Mouse (Mus musculus) embryonic facial prominence, embryonic 13.5 days (tissue): Measurements from ENCODE around the gene Tas2r119. TPM values are rescaled to one million over a fixed set of nuclear protein-coding genes. Genes with fewer than 3 reads are reported as not detected.
A peak's percentile ranks its signal among the peaks of the same experiment; 100 is the strongest.

Source experiments
- ATAC-seq: fragments of 200-750 bp; cut with Nextera tagmentation; 2 replicates; pipeline ENCODE4 v1.8.0; 2017; ENCODE audit warnings: low read depth; ENCODE audit not compliant: insufficient number of reproducible peaks, insufficient read depth, low FRiP score, low TSS enrichment
- H3K27ac ChIP-seq: fragments of 300-500 bp; sonication (generic); 2 replicates; pipeline ENCODE4 v1.5.1; 2015; ENCODE audit warnings: moderate library complexity, mild to moderate bottlenecking, inconsistent platforms
- H3K27me3 ChIP-seq: fragments of 300-500 bp; sonication (generic); 2 replicates; pipeline ENCODE4 v1.6.1; 2015; ENCODE audit warnings: mild to moderate bottlenecking, inconsistent platforms
- H3K36me3 ChIP-seq: fragments of 300-500 bp; sonication (generic); 2 replicates; pipeline ENCODE4 v1.6.1; 2015; ENCODE audit warnings: mild to moderate bottlenecking, inconsistent platforms
- H3K4me1 ChIP-seq: fragments of 300-500 bp; sonication (generic); 2 replicates; pipeline ENCODE4 v1.6.1; 2015; ENCODE audit warnings: inconsistent platforms
- H3K4me2 ChIP-seq: fragments of 300-500 bp; sonication (generic); 2 replicates; pipeline ENCODE4 v1.6.1; 2015; ENCODE audit warnings: moderate library complexity, mild to moderate bottlenecking, inconsistent platforms
- H3K4me3 ChIP-seq: fragments of 300-500 bp; sonication (generic); 2 replicates; pipeline ENCODE4 v1.5.1; 2015; ENCODE audit warnings: mild to moderate bottlenecking, inconsistent platforms
- H3K9ac ChIP-seq: fragments of 300-500 bp; sonication (generic); 2 replicates; pipeline ENCODE4 v1.6.1; 2015; ENCODE audit warnings: mild to moderate bottlenecking, inconsistent platforms
- H3K9me3 ChIP-seq: fragments of 300-500 bp; sonication (generic); 2 replicates; pipeline ENCODE4 v1.6.1; 2016; ENCODE audit warnings: inconsistent platforms
- WGBS: fragments of 180-500 bp; shearing (Covaris S2); methylation state at CpG from one replicate; pipeline ENCODE4 v1.1.7; 2015; ENCODE audit warnings: mixed read lengths; 5-methylcytosine and 5-hydroxymethylcytosine counted together
- polyA plus RNA-seq: library from polyadenylated mRNA; unstranded; fragments of >200 nt; fragmentation: Nextera tagmentation; extraction: Ambion mirVana; gene quantifications from 2 replicates; pipeline ENCODE4 v1.2.1, GENCODE M21; 2015

Tas2r119 gene
- polyA plus RNA-seq: not detected in 2 replicates

DNA sequence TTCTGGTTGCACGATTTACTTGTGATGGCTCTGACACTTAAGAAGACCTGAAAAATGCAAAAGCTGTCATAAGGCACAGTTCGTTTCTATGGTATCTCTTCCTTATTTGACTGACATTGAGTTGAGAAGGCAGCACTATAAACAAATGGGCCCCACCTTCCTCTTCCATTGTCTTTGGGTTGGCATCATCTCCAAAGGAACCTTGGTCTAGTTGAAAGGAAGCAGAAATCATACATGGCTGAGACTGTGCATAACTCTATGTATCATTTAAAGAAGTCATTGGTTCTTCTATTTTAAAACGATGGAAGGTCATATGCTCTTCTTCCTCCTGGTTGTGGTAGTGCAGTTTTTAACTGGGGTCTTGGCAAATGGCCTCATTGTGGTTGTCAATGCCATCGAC, at the start of gene Tas2r119:
Gene Tas2r119, plus strand, starts transcription at position 301 of the 400 bp plus-strand sequence.
- Histone ChIP-seq H3K4me3 (no peak within 1 kb of the TSS), H3K9ac (no peak within 1 kb of the TSS), H3K27me3 (no peaks in the 10 kb centered on the region), H3K27ac (no peak within 1 kb of the TSS), H3K4me2 (no peak within 1 kb of the TSS), H3K4me1 (no peaks in the 10 kb centered on the region), H3K36me3 (no peaks in the 10 kb centered on the region), H3K9me3 (no peaks in the 10 kb centered on the region)
- 85% methylated on average over 4 of the region's 4 CpGs for WGBS
- ATAC-seq: no peak

DNA sequence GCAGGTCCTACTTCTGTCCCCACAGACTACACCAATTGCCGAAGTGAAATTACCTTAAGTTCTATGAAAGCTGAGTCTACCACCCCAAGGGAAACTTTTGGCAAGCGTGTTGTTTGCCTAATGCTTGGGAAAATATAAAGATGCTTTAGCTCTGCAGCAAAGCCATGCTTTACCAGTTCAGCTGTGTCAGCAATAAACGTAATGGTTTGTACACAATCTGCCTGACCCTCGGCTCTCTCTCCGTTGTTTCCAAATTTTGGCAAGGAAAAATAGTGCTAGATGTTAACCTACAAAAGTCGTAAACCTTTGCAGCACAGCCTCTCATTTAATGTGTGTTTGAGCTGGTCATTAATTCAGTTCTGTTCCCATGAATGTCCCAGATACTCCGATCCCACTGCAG, 44.8 kb upstream of the Tas2r119 start:
- ATAC-seq: no peak
- Histone ChIP-seq H3K36me3 (no peaks in the 10 kb centered on the region), H3K27me3 (no peaks in the 10 kb centered on the region), H3K9me3 (no peaks in the 10 kb centered on the region), H3K4me1 (peaks cover 7% of the 10 kb centered on the region; the same call in 1 of the 2 replicates), H3K4me3 (no peak overlapping the region), H3K9ac (no peak overlapping the region), H3K27ac (no peak overlapping the region), H3K4me2 (no peak overlapping the region)
- 86% methylated on average over 7 of the region's 7 CpGs for WGBS

DNA sequence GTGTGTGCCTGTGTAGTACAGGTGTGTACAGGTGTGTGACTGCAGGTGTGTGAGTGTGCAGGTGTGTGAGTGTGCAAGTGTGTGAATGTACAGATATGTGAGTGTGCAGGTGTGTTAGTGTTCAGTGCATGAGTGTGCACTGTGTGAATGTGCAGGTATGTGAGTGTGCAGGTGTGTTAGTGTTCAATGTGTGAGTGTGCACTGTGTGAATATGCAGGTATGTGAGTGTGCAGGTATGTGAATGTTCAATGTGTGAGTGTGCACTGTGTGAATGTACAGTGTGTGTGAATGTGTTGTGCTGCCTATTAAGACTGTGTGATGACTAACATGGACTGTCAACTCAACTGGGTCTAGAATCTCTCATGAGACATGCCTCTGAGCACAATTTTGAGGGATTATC, 35.4 kb upstream of the Tas2r119 start:
- no peak overlapping the region for H3K4me3 ChIP-seq
- H3K27ac ChIP-seq: no peak overlapping the region
- no peak for ATAC-seq
- H3K4me1 ChIP-seq: peaks cover 5% of the 10 kb centered on the region; the same call in 1 of the 2 replicates
- no peaks in the 10 kb centered on the region for H3K27me3 ChIP-seq
- no peaks in the 10 kb centered on the region for H3K9me3 ChIP-seq
- H3K36me3 ChIP-seq: no peaks in the 10 kb centered on the region
- H3K9ac ChIP-seq: no peak overlapping the region
- no peak overlapping the region for H3K4me2 ChIP-seq

DNA sequence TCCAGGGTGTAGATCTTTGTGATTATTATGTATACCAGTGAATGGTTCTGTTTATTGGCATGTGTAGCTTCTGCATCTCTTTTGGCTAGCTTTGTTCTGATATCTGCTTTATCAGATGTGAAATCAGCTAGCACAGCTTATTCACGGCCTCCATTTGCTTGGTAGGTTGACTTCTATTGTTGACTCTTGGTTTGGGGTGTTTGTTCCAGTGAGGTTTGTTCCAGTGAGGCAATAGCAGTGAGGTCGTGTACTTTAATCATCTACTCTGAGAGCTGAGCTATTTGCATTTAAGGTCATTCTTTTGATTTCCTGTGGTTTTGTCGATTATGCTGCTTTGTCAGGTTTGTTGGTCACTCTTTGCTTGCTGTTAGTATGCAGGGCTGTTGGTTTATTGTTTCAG, 32.8 kb upstream of the Tas2r119 start:
- no peak overlapping the region for H3K4me3 ChIP-seq
- 56% methylated on average over 3 of the region's 3 CpGs for WGBS
- ATAC-seq: no peak

DNA sequence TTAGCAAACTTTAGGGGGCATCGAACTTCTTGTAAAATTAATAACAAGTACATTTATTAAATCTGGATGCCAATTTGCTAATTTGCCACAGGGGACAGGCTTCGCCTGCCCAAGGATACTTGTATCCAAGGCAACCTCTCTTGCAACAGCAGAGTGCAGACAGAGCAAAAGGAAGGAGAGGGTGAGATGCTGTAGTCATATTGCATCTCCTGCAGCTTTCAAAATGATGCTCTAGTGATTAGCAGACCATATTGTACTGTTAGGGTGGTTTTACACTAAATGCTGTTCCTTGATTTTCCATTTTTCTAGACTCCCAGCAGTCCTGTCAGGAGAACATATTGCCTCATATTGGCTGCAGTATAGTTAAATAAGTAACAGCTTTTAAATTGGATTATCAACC, 23.7 kb upstream of the Tas2r119 start:
- Histone ChIP-seq H3K9me3 (no peaks in the 10 kb centered on the region), H3K4me3 (no peak overlapping the region), H3K27me3 (no peaks in the 10 kb centered on the region), H3K27ac (no peak overlapping the region), H3K4me2 (no peak overlapping the region), H3K4me1 (peaks cover 16% of the 10 kb centered on the region), H3K9ac (no peak overlapping the region), H3K36me3 (no peaks in the 10 kb centered on the region)
- no peak for ATAC-seq
- WGBS: 57% methylated on average over 2 of the region's 2 CpGs

More for the DNA sequence above, 32.8 kb upstream of the Tas2r119 start:
- no peaks in the 10 kb centered on the region for H3K9me3 ChIP-seq
- no peak overlapping the region for H3K9ac ChIP-seq
- H3K27me3 ChIP-seq: no peaks in the 10 kb centered on the region
- no peak overlapping the region for H3K27ac ChIP-seq
- peaks cover 16% of the 10 kb centered on the region; the same call in 1 of the 2 replicates for H3K4me1 ChIP-seq
- no peaks in the 10 kb centered on the region for H3K36me3 ChIP-seq
- H3K4me2 ChIP-seq: no peak overlapping the region

DNA sequence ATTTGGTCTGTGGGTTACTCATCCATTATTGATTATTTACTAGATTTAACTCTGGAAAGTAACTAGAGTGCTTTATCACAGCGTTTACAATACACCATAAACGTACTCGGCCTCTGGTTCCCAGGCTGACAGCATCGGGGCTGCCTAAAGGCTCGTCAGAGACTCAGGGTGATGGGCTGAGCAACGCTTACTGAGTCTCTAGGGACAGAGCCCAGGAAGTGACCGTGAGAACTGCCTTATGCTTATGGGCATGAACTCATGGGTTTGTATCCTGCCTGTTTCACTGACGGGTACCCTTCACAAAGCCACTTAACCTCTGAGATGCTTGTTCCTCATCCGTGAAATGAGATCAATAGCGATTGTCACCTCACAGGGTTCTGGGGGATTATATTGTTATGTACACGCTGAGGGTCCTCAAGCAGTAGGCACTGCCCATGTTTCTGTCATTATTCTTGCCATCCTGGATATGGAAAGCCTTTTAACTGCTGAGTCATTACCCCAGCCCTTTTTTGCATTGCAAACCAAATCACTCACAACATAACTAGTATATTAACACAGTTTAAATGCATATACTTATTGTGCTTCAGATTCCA, 23.1 kb upstream of the Tas2r119 start:
- Histone ChIP-seq H3K9me3 (no peaks in the 10 kb centered on the region), H3K4me1 (peaks cover 10% of the 10 kb centered on the region), H3K27me3 (no peaks in the 10 kb centered on the region), H3K9ac (no peak overlapping the region), H3K36me3 (no peaks in the 10 kb centered on the region), H3K4me2 (no peak overlapping the region), H3K4me3 (no peak overlapping the region), H3K27ac (no peak overlapping the region)
- WGBS: 62% methylated on average over 11 of the region's 11 CpGs
- no peak for ATAC-seq

DNA sequence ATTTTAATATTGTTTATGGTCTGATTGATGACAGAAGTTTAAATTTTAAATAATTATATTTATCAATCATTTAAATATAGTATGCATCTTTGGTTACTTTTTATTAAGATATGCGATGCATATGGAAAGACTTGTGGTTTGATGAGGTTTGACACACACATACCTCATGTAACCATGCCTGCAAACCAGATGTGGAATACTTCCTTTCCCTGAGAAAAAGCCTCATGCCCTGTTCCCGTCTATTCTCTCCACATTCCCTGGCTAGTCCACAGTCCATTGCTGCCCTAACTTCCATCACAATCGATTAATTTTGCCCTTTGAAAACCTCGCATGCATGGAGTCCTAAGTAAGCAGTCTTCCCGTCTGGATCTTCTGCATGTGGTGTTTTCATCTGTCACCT, 21.0 kb upstream of the Tas2r119 start:
- no peaks in the 10 kb centered on the region for H3K9me3 ChIP-seq
- H3K27ac ChIP-seq: peak overlapping the region; percentile 16; the same call in 1 of the 2 replicates
- WGBS: 25% methylated on average over 5 of the region's 5 CpGs
- no peak overlapping the region for H3K4me3 ChIP-seq
- H3K27me3 ChIP-seq: no peaks in the 10 kb centered on the region
- H3K4me1 ChIP-seq: peaks cover 8% of the 10 kb centered on the region
- H3K36me3 ChIP-seq: no peaks in the 10 kb centered on the region
- no peak for ATAC-seq
- peak overlapping the region; percentile 39 for H3K4me2 ChIP-seq
- no peak overlapping the region for H3K9ac ChIP-seq

DNA sequence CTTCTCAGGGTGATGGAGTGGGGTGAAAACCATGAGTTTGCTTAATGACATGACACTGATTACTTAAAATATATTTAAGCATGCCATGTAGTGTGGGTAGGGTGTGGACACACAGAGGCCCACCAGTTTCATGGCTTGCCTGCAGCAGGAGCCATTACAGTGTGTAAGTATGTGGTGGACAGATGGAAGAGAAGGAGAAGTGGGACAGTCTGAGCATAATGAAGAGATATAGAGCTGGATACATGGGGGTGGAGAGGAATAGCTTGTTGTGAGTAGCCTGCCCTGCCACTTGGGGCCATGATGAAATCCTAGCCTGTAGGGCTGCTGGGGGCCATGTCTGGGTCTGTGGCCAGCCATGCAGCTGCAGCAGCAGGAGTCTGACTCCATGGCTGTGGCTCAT, 16.8 kb upstream of the Tas2r119 start:
- no peak for ATAC-seq
- H3K36me3 ChIP-seq: no peaks in the 10 kb centered on the region
- H3K4me1 ChIP-seq: peaks cover 5% of the 10 kb centered on the region
- H3K4me2 ChIP-seq: no peak overlapping the region
- H3K27me3 ChIP-seq: no peaks in the 10 kb centered on the region
- H3K9ac ChIP-seq: no peak overlapping the region
- H3K9me3 ChIP-seq: no peaks in the 10 kb centered on the region
- H3K27ac ChIP-seq: no peak overlapping the region
- H3K4me3 ChIP-seq: no peak overlapping the region

DNA sequence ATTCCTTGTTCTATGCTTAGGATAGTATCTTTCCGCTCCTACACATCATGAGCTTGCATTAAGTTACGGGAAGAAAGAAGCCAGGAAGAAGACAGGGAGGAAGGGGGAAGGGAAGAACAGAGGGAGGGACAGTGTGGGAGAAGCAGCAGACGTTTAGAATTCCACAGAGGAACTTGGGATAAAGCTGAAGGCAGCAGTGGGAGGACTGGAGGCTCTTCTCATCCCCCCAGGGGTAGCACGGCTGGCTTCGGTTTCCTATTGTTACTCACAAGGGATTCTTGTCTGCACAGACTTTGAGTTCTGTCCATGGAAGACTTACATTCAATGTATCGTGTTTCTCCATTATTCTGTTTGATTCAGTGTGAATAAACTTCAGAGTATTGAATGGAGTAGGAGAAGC, 5.3 kb upstream of the Tas2r119 start:
- no peaks in the 10 kb centered on the region for H3K27me3 ChIP-seq
- no peaks in the 10 kb centered on the region for H3K36me3 ChIP-seq
- no peaks in the 10 kb centered on the region for H3K9me3 ChIP-seq
- 31% methylated on average over 6 of the region's 6 CpGs for WGBS
- no peak for ATAC-seq
- no peak overlapping the region for H3K4me2 ChIP-seq
- no peak overlapping the region for H3K4me3 ChIP-seq
- H3K27ac ChIP-seq: no peak overlapping the region
- H3K9ac ChIP-seq: no peak overlapping the region
- peaks cover 4% of the 10 kb centered on the region for H3K4me1 ChIP-seq

DNA sequence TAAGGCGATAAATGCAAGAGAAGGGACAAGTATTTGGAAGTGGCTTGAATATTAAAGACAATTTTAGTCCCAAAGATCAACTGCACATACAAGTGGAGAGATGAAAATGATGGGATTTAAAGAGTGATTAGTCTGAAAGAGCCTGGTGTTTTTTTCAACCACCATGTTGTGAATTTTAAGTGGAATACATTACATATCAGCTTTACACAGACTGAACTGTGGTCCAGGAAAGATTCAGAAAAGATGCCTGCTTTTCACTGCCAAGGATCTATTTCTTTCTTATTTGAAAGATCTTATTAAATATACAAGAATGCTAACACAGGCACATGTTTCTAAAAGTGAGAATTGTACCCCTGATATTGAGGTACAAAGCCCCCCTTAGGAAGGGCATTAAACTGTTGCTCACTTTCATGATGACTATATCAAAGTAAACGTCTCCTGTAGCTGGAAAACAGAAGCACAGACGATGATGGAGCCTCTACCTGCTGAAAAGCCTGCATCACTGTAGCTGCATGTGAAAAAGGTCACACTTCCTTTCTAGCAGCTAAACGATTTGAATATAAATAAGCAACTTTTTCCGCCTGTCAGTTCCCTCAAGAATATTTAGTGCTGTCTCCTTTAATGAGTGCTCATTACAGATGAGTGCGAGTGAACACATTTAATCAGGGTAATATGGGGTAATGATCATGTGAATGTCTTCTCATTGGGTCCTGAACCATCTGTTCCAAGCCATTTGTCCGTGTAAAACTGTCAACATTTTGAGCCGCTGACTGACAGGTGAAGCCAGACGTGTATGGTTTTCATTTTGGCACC, 4.7 kb upstream of the Tas2r119 start:
- Histone ChIP-seq H3K27ac (no peak overlapping the region), H3K4me1 (peaks cover 4% of the 10 kb centered on the region), H3K27me3 (no peaks in the 10 kb centered on the region), H3K4me2 (no peak overlapping the region), H3K36me3 (no peaks in the 10 kb centered on the region), H3K9me3 (no peaks in the 10 kb centered on the region), H3K9ac (no peak overlapping the region), H3K4me3 (no peak overlapping the region)
- no peak for ATAC-seq
- WGBS: 60% methylated on average over 9 of the region's 9 CpGs

DNA sequence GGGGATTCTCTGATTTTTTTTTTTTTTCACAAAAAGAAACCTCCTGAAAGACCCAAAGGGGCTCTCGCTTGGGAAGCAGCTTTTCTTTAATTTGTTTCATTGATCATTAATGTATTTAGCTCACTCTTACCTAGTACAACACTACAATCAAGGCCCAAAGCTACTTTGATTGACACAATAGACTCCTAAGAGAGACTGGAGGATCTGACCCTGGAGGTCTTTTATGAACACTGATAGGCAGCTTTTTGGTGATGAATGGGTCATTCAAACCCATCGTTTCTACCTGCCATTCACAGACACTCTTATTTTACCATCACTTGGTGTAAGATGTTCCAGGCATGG, 4.1 kb upstream of the Tas2r119 start:
- Histone ChIP-seq H3K4me2 (no peak overlapping the region), H3K27ac (no peak overlapping the region), H3K36me3 (no peaks in the 10 kb centered on the region), H3K4me3 (no peak overlapping the region), H3K4me1 (peaks cover 4% of the 10 kb centered on the region), H3K27me3 (no peaks in the 10 kb centered on the region), H3K9ac (no peak overlapping the region), H3K9me3 (no peaks in the 10 kb centered on the region)
- no peak for ATAC-seq
- 57% methylated on average over 2 of the region's 2 CpGs for WGBS

DNA sequence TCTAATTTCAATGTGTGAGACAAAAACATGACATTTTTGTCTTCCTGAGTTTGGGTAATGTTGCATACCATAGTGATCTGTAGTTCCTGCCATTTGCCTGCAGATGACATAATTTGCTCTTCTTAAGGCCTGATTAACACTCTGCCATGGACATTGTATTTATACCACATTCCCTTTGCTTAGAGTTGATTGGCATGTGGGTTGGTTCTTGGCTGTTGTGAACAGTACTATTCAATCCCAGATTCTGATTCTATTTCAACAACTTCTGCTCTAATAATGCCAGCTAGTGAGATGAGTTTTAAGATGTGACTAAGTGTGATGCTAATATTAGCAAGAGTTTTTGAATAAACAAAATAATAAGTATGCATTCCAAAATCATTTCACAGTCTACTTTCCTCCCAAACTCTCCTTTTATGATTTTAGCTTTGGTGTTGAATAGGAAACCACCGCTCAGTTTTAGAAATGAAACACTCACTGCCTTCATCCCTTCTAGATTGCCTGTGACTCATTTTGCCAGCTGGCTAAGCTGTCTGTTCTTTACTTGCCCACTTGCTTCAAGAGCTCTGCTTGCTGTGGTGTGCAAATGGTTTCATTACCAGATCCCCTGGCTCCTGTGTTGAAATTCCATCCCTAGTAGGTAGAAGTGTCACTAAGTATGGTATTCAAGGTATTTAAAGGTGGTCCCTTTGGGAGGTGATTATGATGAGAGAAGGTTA, 3.1 kb downstream of the Tas2r119 start:
- Histone ChIP-seq H3K9me3 (no peaks in the 10 kb centered on the region), H3K36me3 (no peaks in the 10 kb centered on the region), H3K27ac (no peak overlapping the region), H3K4me3 (no peak overlapping the region), H3K4me1 (no peaks in the 10 kb centered on the region), H3K9ac (no peak overlapping the region), H3K4me2 (no peak overlapping the region), H3K27me3 (no peaks in the 10 kb centered on the region)
- 92% methylated on average over 1 of the region's 1 CpGs for WGBS
- ATAC-seq: no peak
